Mouse (Mus musculus): ENCODE results near the gene Trpv3. TPM values are rescaled to one million over a fixed set of nuclear protein-coding genes. Genes with fewer than 3 reads are reported as not detected.
A peak's percentile ranks its signal among the peaks of the same experiment; 100 is the strongest.
"Not testable (repeated sequence)": the region's sequence is repeated elsewhere in the genome, so short reads cannot be mapped to it uniquely, and the experiment has no call there.

Gene Trpv3
- polyA plus RNA-seq, 1 experiment: 0.05 TPM

- TF ChIP-seq MYOD1 (IDR thresholded peaks at IDR 0.05; ENCODE audit: control insufficient read depth in 1 of 3, insufficient read length in 2 of 3, low read depth in 2 of 3) (no peak), CEBPB (IDR thresholded peaks at IDR 0.05; ENCODE audit: insufficient read depth, poor library complexity, severe bottlenecking) (no peak), MYOG (IDR thresholded peaks at IDR 0.05; ENCODE audit: control insufficient read depth in 1 of 3, insufficient read depth in 1 of 3, insufficient read length in 2 of 3, low read depth in 2 of 3) (no peak), TCF12 (IDR thresholded peaks at IDR 0.05; ENCODE audit: insufficient read depth, poor library complexity, severe bottlenecking) (no peak)
- no peaks in the 10 kb centered on the region for H3K36me3 ChIP-seq (ENCODE audit: control insufficient read depth, insufficient read depth)
- no peak overlapping the region for H3K4me3 ChIP-seq
- H3K79me2 ChIP-seq (ENCODE audit: control insufficient read depth, insufficient read depth): no peaks in the 10 kb centered on the region
- H3ac ChIP-seq (ENCODE audit: control insufficient read depth, insufficient read length): no peak overlapping the region
- no peak overlapping the region for H3K4me2 ChIP-seq (ENCODE audit: low read depth)
- no peaks in the 10 kb centered on the region for H3K27me3 ChIP-seq (ENCODE audit: control insufficient read depth, insufficient read depth, insufficient read length)
Observed at GRCm38 (mm10) chr11:73289621-73290020, 22.4 kb downstream of the Trpv3 start.

GRCm38 (mm10) chr11:73303123-73303522, 35.9 kb downstream of the Trpv3 start:
- H3K36me3 ChIP-seq (ENCODE audit: control insufficient read depth, insufficient read depth): no peaks in the 10 kb centered on the region
- no peak overlapping the region for H3K4me3 ChIP-seq
- H3K27me3 ChIP-seq (ENCODE audit: control insufficient read depth, insufficient read depth, insufficient read length): no peaks in the 10 kb centered on the region
- H3K4me2 ChIP-seq (ENCODE audit: low read depth): no peak overlapping the region
- TF ChIP-seq TCF12 (IDR thresholded peaks at IDR 0.05; ENCODE audit: insufficient read depth, poor library complexity, severe bottlenecking) (no peak), SRF (IDR thresholded peaks at IDR 0.05; ENCODE audit: control insufficient read depth, insufficient read length, low read depth) (no peak)
- no peak overlapping the region for H3ac ChIP-seq (ENCODE audit: control insufficient read depth, insufficient read length)
- no peaks in the 10 kb centered on the region for H3K79me2 ChIP-seq (ENCODE audit: control insufficient read depth, insufficient read depth)

GRCm38 (mm10) chr11:73315961-73316360, 48.8 kb downstream of the Trpv3 start:
- Histone ChIP-seq H3K4me3 (no peak overlapping the region), H3K36me3 (ENCODE audit: control insufficient read depth, insufficient read depth) (no peaks in the 10 kb centered on the region), H3K27me3 (ENCODE audit: control insufficient read depth, insufficient read depth, insufficient read length) (no peaks in the 10 kb centered on the region), H3ac (ENCODE audit: control insufficient read depth, insufficient read length) (no peak overlapping the region), H3K4me2 (ENCODE audit: low read depth) (no peak overlapping the region), H3K79me2 (ENCODE audit: control insufficient read depth, insufficient read depth) (no peaks in the 10 kb centered on the region)
- TF ChIP-seq POLR2AphosphoS2 (IDR thresholded peaks at IDR 0.05; ENCODE audit: insufficient read length, low read depth) (no peak), E2F4 (IDR thresholded peaks at IDR 0.05; ENCODE audit: insufficient read depth) (no peak), USF1 (IDR thresholded peaks at IDR 0.05; ENCODE audit: low read depth) (no peak), SRF (IDR thresholded peaks at IDR 0.05; ENCODE audit: control insufficient read depth, insufficient read length, low read depth) (no peak), MYOG (IDR thresholded peaks at IDR 0.05; ENCODE audit: control insufficient read depth in 1 of 3, insufficient read depth in 1 of 3, insufficient read length in 2 of 3, low read depth in 2 of 3) (no peak), TCF12 (IDR thresholded peaks at IDR 0.05; ENCODE audit: insufficient read depth, poor library complexity, severe bottlenecking) (no peak), POLR2A (IDR thresholded peaks at IDR 0.05; ENCODE audit: insufficient read length, low read depth) (no peak), CEBPB (IDR thresholded peaks at IDR 0.05; ENCODE audit: insufficient read depth, poor library complexity, severe bottlenecking) (no peak), MYOD1 (IDR thresholded peaks at IDR 0.05; ENCODE audit: control insufficient read depth in 1 of 3, insufficient read length in 2 of 3, low read depth in 2 of 3) (no peak), TCF3 (IDR thresholded peaks at IDR 0.05; ENCODE audit: insufficient read length, low read depth) (no peak), REST (IDR thresholded peaks at IDR 0.05; ENCODE audit: insufficient read depth, insufficient read length) (no peak), MAX (IDR thresholded peaks at IDR 0.05; ENCODE audit: low read depth) (no peak)

DNA sequence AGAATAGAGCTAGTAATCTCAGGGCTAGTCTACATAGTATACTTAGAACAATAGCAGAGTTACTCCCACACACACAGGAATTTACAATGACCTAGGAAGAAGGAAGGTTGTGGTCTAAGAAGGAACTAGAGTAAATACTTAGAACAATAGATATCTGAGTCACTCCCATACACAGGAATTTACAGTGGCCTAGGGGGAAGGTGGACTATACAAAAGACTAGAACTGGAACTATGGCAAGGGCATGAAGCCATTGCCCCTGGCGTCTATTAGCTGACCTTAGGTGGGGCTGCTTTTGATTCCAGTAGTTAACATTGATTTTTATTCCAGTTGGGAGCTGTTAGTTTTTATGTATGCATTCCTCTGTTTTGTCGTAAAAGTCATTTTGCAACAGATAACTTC, 51.4 kb downstream of the Trpv3 start:
- H3ac ChIP-seq (ENCODE audit: control insufficient read depth, insufficient read length); H3K79me2 ChIP-seq (ENCODE audit: control insufficient read depth, insufficient read depth); H3K4me2 ChIP-seq (ENCODE audit: low read depth); H3K36me3 ChIP-seq (ENCODE audit: control insufficient read depth, insufficient read depth); H3K4me3 ChIP-seq; H3K27me3 ChIP-seq (ENCODE audit: control insufficient read depth, insufficient read depth, insufficient read length): not testable (repeated sequence)

DNA sequence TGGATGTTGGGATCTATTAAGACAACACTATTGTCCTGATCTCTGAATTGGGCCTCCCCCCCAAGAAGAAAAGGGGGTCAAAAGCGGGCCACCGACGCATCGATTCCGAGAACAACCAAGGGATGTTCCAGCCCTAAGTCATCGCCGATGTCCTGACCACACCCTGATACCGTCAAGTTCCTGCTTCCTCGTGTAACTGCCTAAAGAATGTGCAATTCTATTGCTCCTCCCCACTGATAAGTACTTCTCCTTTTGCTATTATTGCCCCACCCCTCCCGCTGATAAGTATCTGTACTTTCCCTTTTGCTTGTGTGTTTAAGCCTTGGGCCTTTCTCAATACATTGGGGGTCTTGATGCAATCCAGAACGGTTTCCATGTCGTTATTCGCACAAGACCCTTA, 53.9 kb downstream of the Trpv3 start:
- not testable (repeated sequence) for H3K36me3 ChIP-seq (ENCODE audit: control insufficient read depth, insufficient read depth); H3K4me2 ChIP-seq (ENCODE audit: low read depth); H3K27me3 ChIP-seq (ENCODE audit: control insufficient read depth, insufficient read depth, insufficient read length); H3ac ChIP-seq (ENCODE audit: control insufficient read depth, insufficient read length); H3K79me2 ChIP-seq (ENCODE audit: control insufficient read depth, insufficient read depth); H3K4me3 ChIP-seq

DNA sequence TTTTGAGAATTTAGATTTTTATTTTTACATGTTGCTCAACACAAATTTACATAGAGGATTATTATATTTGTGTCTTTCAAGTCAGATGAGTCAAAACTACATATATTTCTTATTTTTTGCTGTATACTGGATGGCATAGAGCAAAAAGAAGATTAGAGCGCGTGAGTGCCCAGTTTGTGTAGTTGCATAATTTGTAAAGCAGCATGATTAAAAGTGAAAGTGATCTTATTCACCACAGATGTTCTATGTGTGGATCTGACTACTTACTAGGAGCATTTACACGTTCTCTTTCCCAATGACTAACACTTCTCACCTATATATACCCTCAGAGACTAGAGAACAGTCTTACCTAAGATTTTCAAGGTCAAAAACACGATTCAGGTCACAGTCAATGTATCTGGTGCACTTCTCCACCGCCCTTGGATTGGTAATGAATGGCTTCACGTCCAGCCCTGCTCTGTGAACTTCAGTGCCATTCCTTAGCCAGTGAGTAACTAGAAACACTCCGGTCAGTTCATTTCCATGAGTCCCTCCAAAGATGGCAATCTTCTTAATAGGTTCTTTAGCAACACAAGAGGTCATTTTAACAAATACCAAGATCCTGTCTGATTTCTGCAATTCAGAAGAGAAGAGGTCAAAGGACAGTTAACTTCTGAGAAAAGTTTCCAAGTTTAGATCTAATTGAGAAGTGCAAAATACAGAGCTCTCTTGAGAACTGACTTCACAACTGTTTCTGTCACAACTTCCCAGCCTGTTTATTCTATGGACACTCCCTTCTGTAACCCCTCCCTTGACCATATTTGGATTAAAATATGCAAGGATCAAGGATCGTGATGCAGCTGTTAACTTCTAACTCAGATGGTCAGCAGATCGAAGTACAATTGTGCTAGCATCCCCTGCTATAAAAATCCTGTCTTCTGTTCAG, 57.0 kb downstream of the Trpv3 start:
- H3K4me3 ChIP-seq: peak overlapping the region; percentile 2
- TF ChIP-seq MYOD1 (IDR thresholded peaks at IDR 0.05; ENCODE audit: control insufficient read depth in 1 of 3, insufficient read length in 2 of 3, low read depth in 2 of 3): peak in 1 of 3 experiments; percentile 24
- TF ChIP-seq SRF (IDR thresholded peaks at IDR 0.05; ENCODE audit: control insufficient read depth, insufficient read length, low read depth): peak; percentile 72
- no peak for TF ChIP-seq TCF3 (IDR thresholded peaks at IDR 0.05; ENCODE audit: insufficient read length, low read depth)
- TF ChIP-seq MYOG (IDR thresholded peaks at IDR 0.05; ENCODE audit: control insufficient read depth in 1 of 3, insufficient read depth in 1 of 3, insufficient read length in 2 of 3, low read depth in 2 of 3): peak in 1 of 3 experiments; percentile 19

More for the DNA sequence above, 57.0 kb downstream of the Trpv3 start:
- Histone ChIP-seq H3K4me2 (ENCODE audit: low read depth) (peak overlapping the region; percentile 71), H3K27me3 (ENCODE audit: control insufficient read depth, insufficient read depth, insufficient read length) (no peaks in the 10 kb centered on the region), H3K36me3 (ENCODE audit: control insufficient read depth, insufficient read depth) (no peaks in the 10 kb centered on the region), H3K79me2 (ENCODE audit: control insufficient read depth, insufficient read depth) (no peaks in the 10 kb centered on the region), H3ac (ENCODE audit: control insufficient read depth, insufficient read length) (no peak overlapping the region)
